Mouse (Mus musculus): ENCODE data around the gene Vma21. TPM values are rescaled to one million over a fixed set of nuclear protein-coding genes. Genes with fewer than 3 reads are reported as not detected.

The Vma21 gene
- polyA plus RNA-seq, 1 experiment from 2014 or later, result 41.9 TPM

DNA sequence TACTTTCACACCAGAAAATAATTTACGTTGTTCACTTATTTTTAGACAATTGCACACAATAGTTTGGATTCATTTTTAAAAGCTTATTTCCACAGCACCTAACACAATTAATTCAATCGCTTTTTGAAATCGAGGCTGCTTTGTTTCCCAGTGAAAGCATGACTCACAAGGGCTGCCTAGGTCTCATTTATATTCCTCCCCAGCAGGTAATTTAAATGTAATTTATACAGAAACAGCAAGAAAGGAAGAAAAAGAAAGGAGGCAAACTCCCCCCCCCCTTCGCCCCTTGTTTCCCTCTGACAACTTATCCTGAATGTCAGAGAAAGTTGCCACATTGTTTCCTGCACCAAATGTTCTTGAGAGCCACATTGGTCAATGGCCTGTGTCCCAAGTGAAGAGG lies 23.2 kb downstream of the Vma21 start:
- ATAC-seq (ENCODE audit: low FRiP score) (no peak), DNase-seq (ENCODE audit: low spot score) (peak; percentile 4)
- no peak overlapping the region for H3K4me3 ChIP-seq (ENCODE audit: low read depth, low read length)
- no peak overlapping the region for H3K4me2 ChIP-seq (replicated peaks; ENCODE audit: low read depth, low read length)
- WGBS, result 46% methylated on average over 4 of the region's 4 CpGs
- H3K27ac ChIP-seq (ENCODE audit: low read depth, low read length), result no peak overlapping the region
- no peaks in the 10 kb centered on the region for H3K36me3 ChIP-seq (ENCODE audit: control insufficient read depth, insufficient read depth, low read length)
- H3K27me3 ChIP-seq (ENCODE audit: control insufficient read depth, insufficient read depth, low read length), result no peaks in the 10 kb centered on the region
- no peak overlapping the region for H3K9ac ChIP-seq (ENCODE audit: low read depth, low read length)
- H3K4me1 ChIP-seq (replicated peaks; ENCODE audit: control insufficient read depth, insufficient read depth, low read length), result no peaks in the 10 kb centered on the region
- H3K9me3 ChIP-seq (ENCODE audit: control insufficient read depth, low read length), result no peaks in the 10 kb centered on the region

DNA sequence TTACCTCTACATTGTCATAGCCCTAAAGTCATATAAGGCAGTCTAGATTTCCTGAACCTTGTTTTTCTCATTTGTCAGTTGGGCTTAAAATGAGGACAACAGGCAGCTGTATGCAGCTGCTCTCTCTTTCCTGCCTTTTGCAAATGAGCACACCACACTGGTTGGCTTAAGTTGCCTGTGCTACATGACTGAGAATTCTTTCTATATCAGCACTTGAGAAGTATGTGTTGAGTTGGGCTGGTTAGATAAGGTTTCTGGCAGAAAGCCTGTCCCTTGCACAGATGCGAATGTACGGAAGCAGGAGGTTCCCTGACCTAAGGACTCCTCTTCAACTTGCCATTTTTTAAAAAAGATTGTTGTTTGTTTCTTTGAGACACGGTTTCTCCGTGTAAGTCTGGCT lies 31.0 kb downstream of the Vma21 start:
- no peaks in the 10 kb centered on the region for H3K9me3 ChIP-seq (ENCODE audit: control insufficient read depth, low read length)
- no peak overlapping the region for H3K4me2 ChIP-seq (replicated peaks; ENCODE audit: low read depth, low read length)
- H3K36me3 ChIP-seq (ENCODE audit: control insufficient read depth, insufficient read depth, low read length), result no peaks in the 10 kb centered on the region
- whole genome bisulfite sequencing, result 90% methylated on average over 4 of the region's 4 CpGs
- H3K27me3 ChIP-seq (ENCODE audit: control insufficient read depth, insufficient read depth, low read length), result no peaks in the 10 kb centered on the region
- H3K4me3 ChIP-seq (ENCODE audit: low read depth, low read length), result no peak overlapping the region
- H3K9ac ChIP-seq (ENCODE audit: low read depth, low read length), result no peak overlapping the region
- no peaks in the 10 kb centered on the region for H3K4me1 ChIP-seq (replicated peaks; ENCODE audit: control insufficient read depth, insufficient read depth, low read length)
- DNase-seq (ENCODE audit: low spot score), result no peak
- no peak for ATAC-seq (ENCODE audit: low FRiP score)
- no peak overlapping the region for H3K27ac ChIP-seq (ENCODE audit: low read depth, low read length)

GRCm38 (mm10) chrX:71853798-71854197 lies 38.1 kb downstream of the Vma21 start:
- Histone ChIP-seq H3K4me3 (ENCODE audit: low read depth, low read length) (no peak overlapping the region), H3K27me3 (ENCODE audit: control insufficient read depth, insufficient read depth, low read length) (no peaks in the 10 kb centered on the region), H3K4me2 (replicated peaks; ENCODE audit: low read depth, low read length) (no peak overlapping the region), H3K9ac (ENCODE audit: low read depth, low read length) (no peak overlapping the region), H3K4me1 (replicated peaks; ENCODE audit: control insufficient read depth, insufficient read depth, low read length) (no peaks in the 10 kb centered on the region), H3K36me3 (ENCODE audit: control insufficient read depth, insufficient read depth, low read length) (no peaks in the 10 kb centered on the region), H3K27ac (ENCODE audit: low read depth, low read length) (no peak overlapping the region), H3K9me3 (ENCODE audit: control insufficient read depth, low read length) (no peaks in the 10 kb centered on the region)
- ATAC-seq (ENCODE audit: low FRiP score), result no peak
- DNase-seq (ENCODE audit: low spot score), result no peak

Other genes starting within 250 kb of the Vma21 start
- gene Gpr50, start 152.3 kb upstream of the Vma21 start, polyA plus RNA-seq (2014; fragmentation: Nextera tagmentation; extraction: Ambion mirVana), result 1.3 and 1.4 TPM in 2 replicates
- gene Gm1141, start 105.1 kb downstream of the Vma21 start, polyA plus RNA-seq (2014; fragmentation: Nextera tagmentation; extraction: Ambion mirVana), result 0.24 and 0.66 TPM in 2 replicates
- gene Prrg3, start 146.7 kb downstream of the Vma21 start, polyA plus RNA-seq (2014; fragmentation: Nextera tagmentation; extraction: Ambion mirVana), result 7.8 and 8.1 TPM in 2 replicates
- 0.26 TPM in 1 of 2 replicates, not detected in the other for gene Fate1, start 157.1 kb downstream of the Vma21 start, polyA plus RNA-seq (2014; fragmentation: Nextera tagmentation; extraction: Ambion mirVana)
- gene Cnga2, start 175.9 kb downstream of the Vma21 start, polyA plus RNA-seq (2014; fragmentation: Nextera tagmentation; extraction: Ambion mirVana), result not detected in 2 replicates